Mouse (Mus musculus) ES-Bruce4 (cell line): Measurements from ENCODE around the gene Tubb2b. TPM values are rescaled to one million over a fixed set of nuclear protein-coding genes. Genes with fewer than 3 reads are reported as not detected.

Source experiments
- H3K27ac ChIP-seq: 2 replicates; pipeline ENCODE4 v1.5.1; 2012; ENCODE audit warnings: low read length, inconsistent platforms; ENCODE audit not compliant: insufficient read depth
- H3K27me3 ChIP-seq: 2 replicates; pipeline ENCODE4 v1.6.1; 2012; ENCODE audit warnings: mild to moderate bottlenecking, low read length, inconsistent platforms; ENCODE audit not compliant: control insufficient read depth, poor library complexity, insufficient read depth, severe bottlenecking
- H3K36me3 ChIP-seq: 2 replicates; pipeline ENCODE4 v1.6.1; 2012; ENCODE audit warnings: inconsistent platforms, mild to moderate bottlenecking, low read length, moderate library complexity; ENCODE audit not compliant: control insufficient read depth, poor library complexity, insufficient read depth, severe bottlenecking
- H3K4me1 ChIP-seq: one replicate; pipeline ENCODE4 v1.8.1; 2011; ENCODE audit warnings: low read length; ENCODE audit not compliant: control insufficient read depth, insufficient read depth
- H3K4me3 ChIP-seq: 2 replicates; pipeline ENCODE4 v1.5.1; 2011; ENCODE audit warnings: low read depth, mild to moderate bottlenecking, low read length
- H3K9ac ChIP-seq: 2 replicates; pipeline ENCODE4 v1.6.1; 2012; ENCODE audit warnings: low read depth, mild to moderate bottlenecking, inconsistent platforms; ENCODE audit not compliant: poor library complexity, severe bottlenecking
- H3K9me3 ChIP-seq: replicated peaks from 2 replicates; pipeline ENCODE4 v1.6.1; 2012; ENCODE audit warnings: mild to moderate bottlenecking, low read length, inconsistent platforms; ENCODE audit not compliant: control insufficient read depth, poor library complexity, insufficient read depth, severe bottlenecking
- CTCF ChIP-seq: IDR thresholded peaks from one replicate; pipeline ENCODE4 v1.8.1; 2011; ENCODE audit warnings: low read depth, low read length
- EP300 ChIP-seq: IDR thresholded peaks from 2 replicates; pipeline ENCODE4 v1.6.1; 2011; ENCODE audit warnings: low read depth, low read length; ENCODE audit not compliant: insufficient read depth
- POLR2A ChIP-seq: IDR thresholded peaks from one replicate; pipeline ENCODE4 v1.8.1; 2011; ENCODE audit warnings: low read length; ENCODE audit not compliant: insufficient read depth
- polyA plus RNA-seq: library from polyadenylated mRNA; stranded (reverse); fragments of >200 nt; gene quantifications from 2 replicates; pipeline ENCODE4 v1.2.4, GENCODE M21; 2011; ENCODE audit warnings: low read depth; ENCODE audit not compliant: missing spikeins, insufficient read depth, insufficient read length

Gene Tubb2b
- polyA plus RNA-seq: 229 and 267 TPM in 2 replicates

DNA sequence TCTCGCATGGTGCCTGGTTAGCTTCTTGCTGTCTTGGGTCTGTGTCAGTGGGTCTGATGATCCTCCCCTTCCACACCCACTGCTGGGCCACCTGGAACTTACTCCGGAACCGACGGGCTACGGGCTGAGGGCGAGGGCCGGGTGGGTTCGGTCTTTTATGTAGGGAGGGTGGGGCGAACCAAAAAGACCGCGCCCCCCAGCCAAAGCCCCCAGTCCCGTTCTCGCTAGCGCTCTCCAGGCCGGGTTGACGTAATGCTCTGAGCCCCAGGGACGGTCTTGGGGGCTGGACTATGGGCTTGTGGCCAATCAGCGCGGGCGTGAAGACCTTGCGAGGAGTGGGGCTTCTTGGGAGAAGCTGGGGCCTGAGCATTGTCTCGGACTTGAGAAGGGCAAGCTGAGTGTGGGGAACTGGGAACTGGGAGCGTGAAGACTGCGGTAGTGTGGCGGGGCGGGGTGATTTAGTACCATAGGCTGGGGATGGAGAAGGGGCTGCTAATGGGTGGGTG is at the start of gene Tubb2b:
TSS of gene Tubb2b (minus strand) at position 241 of the 506 bp plus-strand sequence.
- Histone ChIP-seq H3K27me3 (no peaks in the 10 kb centered on the region), H3K27ac (peak within 1 kb of the TSS; percentile 79), H3K4me3 (peak within 1 kb of the TSS; percentile 77), H3K9me3 (no peaks in the 10 kb centered on the region), H3K4me1 (peaks cover 2% of the 10 kb centered on the region), H3K36me3 (peaks cover 15% of the 10 kb centered on the region), H3K9ac (peak within 1 kb of the TSS; percentile 59)
- TF ChIP-seq EP300: 0 out of 2 replicates have a peak, but pooled peaks have one; percentile 34
- peak; percentile 15 for TF ChIP-seq POLR2A
- TF ChIP-seq CTCF: no peak

- no peak for TF ChIP-seq POLR2A
- no peak for TF ChIP-seq CTCF
- TF ChIP-seq EP300: no peak
- Histone ChIP-seq H3K27me3 (no peaks in the 10 kb centered on the region), H3K36me3 (peaks cover 9% of the 10 kb centered on the region), H3K4me3 (no peak overlapping the region), H3K9ac (no peak overlapping the region), H3K9me3 (peaks cover 15% of the 10 kb centered on the region), H3K27ac (no peak overlapping the region), H3K4me1 (no peaks in the 10 kb centered on the region)
Observed at GRCm38 (mm10) chr13:34174025-34174424, 43.8 kb upstream of the Tubb2b start.

GRCm38 (mm10) chr13:34163304-34163975 is 33.2 kb upstream of the Tubb2b start:
- Histone ChIP-seq H3K4me3 (peak overlapping the region; percentile 77), H3K36me3 (peaks cover 6% of the 10 kb centered on the region), H3K9ac (peak overlapping the region; percentile 53), H3K9me3 (peaks cover 11% of the 10 kb centered on the region), H3K27me3 (no peaks in the 10 kb centered on the region), H3K4me1 (no peaks in the 10 kb centered on the region), H3K27ac (no peak overlapping the region)
- TF ChIP-seq CTCF (no peak), POLR2A (no peak), EP300 (no peak)

- H3K4me3 ChIP-seq: peak within 1 kb of the TSS; percentile 86
- peak within 1 kb of the TSS; percentile 53 for H3K9ac ChIP-seq
- peaks cover 11% of the 10 kb centered on the region for H3K9me3 ChIP-seq
- peak within 1 kb of the TSS; percentile 83 for H3K27ac ChIP-seq
- H3K27me3 ChIP-seq: no peaks in the 10 kb centered on the region
- peaks cover 6% of the 10 kb centered on the region for H3K36me3 ChIP-seq
- no peak for TF ChIP-seq CTCF
- no peak; the same call in 1 of the 2 replicates for TF ChIP-seq EP300
- peak; percentile 40 for TF ChIP-seq POLR2A
- no peaks in the 10 kb centered on the region for H3K4me1 ChIP-seq
Observed at GRCm38 (mm10) chr13:34162491-34163303, 32.4 kb upstream of the Tubb2b start, which contains the start of gene Psmg4. Gene Psmg4 (plus strand): TSS chr13:34162964.

GRCm38 (mm10) chr13:34159926-34160325 is 29.7 kb upstream of the Tubb2b start:
- Histone ChIP-seq H3K4me3 (no peak overlapping the region), H3K9me3 (0 out of 2 replicates have a peak, but pooled peaks cover under 1% of the 10 kb centered on the region)

More at GRCm38 (mm10) chr13:34159926-34160325, 29.7 kb upstream of the Tubb2b start:
- H3K9ac ChIP-seq: no peak overlapping the region
- no peaks in the 10 kb centered on the region for H3K4me1 ChIP-seq
- no peaks in the 10 kb centered on the region for H3K36me3 ChIP-seq
- no peaks in the 10 kb centered on the region for H3K27me3 ChIP-seq
- H3K27ac ChIP-seq: peak overlapping the region; percentile 64
- TF ChIP-seq CTCF: no peak
- peak; percentile 86 for TF ChIP-seq EP300
